Mouse (Mus musculus): ENCODE data around the gene Fam177a.

- TF ChIP-seq POLR2A (IDR thresholded peaks at IDR 0.05; ENCODE audit: insufficient read depth, low read depth, low read length) (no peak), EP300 (IDR thresholded peaks at IDR 0.05; ENCODE audit: insufficient read depth, low read depth, low read length) (no peak)
Measured at GRCm38 (mm10) chr12:55075296-55075695, 49.0 kb upstream of the Fam177a start.
